Mouse (Mus musculus): ENCODE measurements around the gene Asic2. TPM values are rescaled to one million over a fixed set of nuclear protein-coding genes. Genes with fewer than 3 reads are reported as not detected.

Asic2 gene
- polyA plus RNA-seq, 1 experiment from 2014 or later, result 0.77 TPM

DNA sequence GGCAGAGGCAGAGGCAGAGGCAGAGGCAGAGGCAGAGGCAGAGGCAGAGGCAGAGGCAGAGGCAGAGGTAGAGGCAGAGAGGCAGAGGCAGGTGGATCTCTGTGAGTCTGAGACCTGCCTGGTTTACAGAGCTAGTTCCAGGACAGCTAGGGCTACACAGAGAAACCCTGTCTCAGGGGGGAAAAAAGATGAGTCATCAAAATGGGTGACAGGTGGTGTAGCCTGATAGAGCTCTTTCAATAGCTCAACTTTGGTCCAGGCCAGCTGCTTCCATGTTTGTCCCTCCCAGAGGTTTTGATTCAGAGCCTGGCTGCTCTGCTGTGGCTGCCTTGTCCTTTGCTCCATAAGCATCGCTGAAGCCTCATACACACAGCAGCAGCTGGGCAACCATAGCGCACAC lies 1063.7 kb downstream of the Asic2 start:
- Histone ChIP-seq H3K27ac (no peak overlapping the region), H3K4me1 (no peaks in the 10 kb centered on the region), H3K36me3 (no peaks in the 10 kb centered on the region), H3K27me3 (ENCODE audit: insufficient read depth, poor library complexity, severe bottlenecking) (no peaks in the 10 kb centered on the region), H3K9me3 (no peaks in the 10 kb centered on the region), H3K4me3 (no peak overlapping the region)
- 93% methylated on average over 2 of the region's 2 CpGs for WGBS
- DNase-seq (ENCODE audit: low spot score), result no peak

DNA sequence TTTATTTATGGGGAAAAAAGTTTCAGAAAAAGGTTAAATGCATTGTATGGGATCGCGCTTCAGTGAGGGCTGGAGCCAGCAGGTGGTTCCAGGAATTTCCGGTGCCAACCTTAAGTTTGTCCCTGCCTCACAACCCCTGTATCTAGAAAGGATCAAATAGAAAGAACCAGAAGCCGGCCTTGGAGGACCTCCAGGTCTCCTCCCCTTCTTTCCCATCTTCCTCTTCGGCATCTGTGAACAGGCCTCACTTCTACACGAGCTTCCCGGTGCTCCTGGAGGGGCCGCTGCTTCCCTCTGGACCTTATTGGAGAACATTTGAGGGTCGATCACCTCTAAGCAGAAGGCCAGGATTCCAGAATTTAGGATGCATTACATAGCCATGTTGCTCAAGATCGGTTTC lies 1064.8 kb downstream of the Asic2 start:
- Histone ChIP-seq H3K9me3 (no peaks in the 10 kb centered on the region), H3K27me3 (ENCODE audit: insufficient read depth, poor library complexity, severe bottlenecking) (no peaks in the 10 kb centered on the region), H3K4me3 (no peak overlapping the region), H3K4me1 (no peaks in the 10 kb centered on the region), H3K36me3 (no peaks in the 10 kb centered on the region), H3K27ac (no peak overlapping the region)
- no peak for DNase-seq (ENCODE audit: low spot score)
- WGBS, result 88% methylated on average over 10 of the region's 10 CpGs

DNA sequence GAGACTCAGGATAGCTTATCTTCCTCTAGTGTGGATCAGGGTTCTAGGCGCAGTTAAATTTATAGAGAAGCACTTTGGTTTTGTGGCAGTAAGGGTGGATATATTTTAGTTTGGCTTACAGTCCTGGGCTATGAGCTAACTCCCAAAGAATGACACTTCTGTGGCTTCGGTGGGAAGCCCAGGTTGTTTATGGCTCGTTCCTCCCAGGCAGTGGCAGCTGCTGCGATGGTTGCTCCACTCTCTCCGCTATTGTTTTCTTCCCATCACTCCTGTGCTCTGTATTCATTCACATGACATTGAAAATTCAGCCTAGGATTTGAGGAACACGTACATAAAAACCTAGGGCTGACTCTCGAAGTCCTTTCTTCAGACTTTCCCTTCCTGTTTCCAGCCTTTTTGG lies 1065.6 kb downstream of the Asic2 start:
- WGBS, result 77% methylated on average over 7 of the region's 7 CpGs
- H3K4me1 ChIP-seq, result no peaks in the 10 kb centered on the region
- no peak overlapping the region for H3K27ac ChIP-seq
- H3K9me3 ChIP-seq, result no peaks in the 10 kb centered on the region
- H3K27me3 ChIP-seq (ENCODE audit: insufficient read depth, poor library complexity, severe bottlenecking), result no peaks in the 10 kb centered on the region
- H3K36me3 ChIP-seq, result no peaks in the 10 kb centered on the region
- no peak overlapping the region for H3K4me3 ChIP-seq
- DNase-seq (ENCODE audit: low spot score), result no peak

DNA sequence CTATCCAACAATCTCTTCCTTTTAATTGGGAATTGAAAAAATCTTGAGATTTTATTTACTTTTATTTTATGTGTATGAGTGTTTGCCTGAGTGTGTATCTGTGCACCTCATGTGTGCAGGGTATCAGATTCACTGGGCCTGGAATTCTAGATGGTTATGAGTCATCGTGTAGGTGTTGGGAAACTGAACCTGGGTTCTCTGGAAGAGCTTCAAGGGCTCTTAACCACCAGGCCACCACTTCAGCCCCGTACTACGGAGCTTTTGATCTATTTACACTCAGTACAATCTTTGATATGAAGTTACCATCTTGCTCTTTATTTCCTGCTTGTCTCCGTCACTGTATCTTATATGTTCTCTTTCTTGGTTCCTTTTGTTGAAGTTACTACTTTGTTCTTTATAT lies 1067.7 kb downstream of the Asic2 start:
- Histone ChIP-seq H3K27me3 (ENCODE audit: insufficient read depth, poor library complexity, severe bottlenecking) (no peaks in the 10 kb centered on the region), H3K4me3 (no peak overlapping the region), H3K27ac (no peak overlapping the region), H3K36me3 (no peaks in the 10 kb centered on the region), H3K9me3 (no peaks in the 10 kb centered on the region), H3K4me1 (no peaks in the 10 kb centered on the region)
- DNase-seq (ENCODE audit: low spot score), result no peak
- WGBS, result 72% methylated on average over 4 of the region's 4 CpGs

DNA sequence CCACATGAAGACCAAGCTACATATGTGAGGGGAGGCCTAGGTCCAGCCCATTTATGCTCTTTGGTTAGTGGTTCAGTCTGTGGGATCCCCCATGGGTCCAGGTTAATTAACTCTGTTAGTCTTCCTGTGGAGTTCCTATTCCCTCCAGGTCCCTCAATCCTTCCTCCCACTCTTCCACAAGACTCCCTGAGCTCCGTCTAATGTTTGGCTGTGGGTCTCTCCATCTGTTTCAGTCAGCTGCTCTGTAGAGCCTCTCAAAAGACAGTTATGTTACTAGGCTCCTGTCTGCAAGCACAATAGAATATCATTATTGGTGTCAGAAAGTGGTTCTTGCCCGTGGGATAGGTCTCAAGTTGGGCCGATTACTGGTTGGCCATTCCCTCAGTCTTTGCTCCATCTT lies 1072.4 kb downstream of the Asic2 start:
- H3K4me3 ChIP-seq, result no peak overlapping the region
- no peaks in the 10 kb centered on the region for H3K36me3 ChIP-seq
- no peaks in the 10 kb centered on the region for H3K4me1 ChIP-seq
- no peak overlapping the region for H3K27ac ChIP-seq
- WGBS, result 81% methylated on average over 3 of the region's 3 CpGs
- H3K9me3 ChIP-seq, result no peaks in the 10 kb centered on the region
- H3K27me3 ChIP-seq (ENCODE audit: insufficient read depth, poor library complexity, severe bottlenecking), result peaks cover 15% of the 10 kb centered on the region; the same call in 1 of the 2 replicates
- no peak for DNase-seq (ENCODE audit: low spot score)

DNA sequence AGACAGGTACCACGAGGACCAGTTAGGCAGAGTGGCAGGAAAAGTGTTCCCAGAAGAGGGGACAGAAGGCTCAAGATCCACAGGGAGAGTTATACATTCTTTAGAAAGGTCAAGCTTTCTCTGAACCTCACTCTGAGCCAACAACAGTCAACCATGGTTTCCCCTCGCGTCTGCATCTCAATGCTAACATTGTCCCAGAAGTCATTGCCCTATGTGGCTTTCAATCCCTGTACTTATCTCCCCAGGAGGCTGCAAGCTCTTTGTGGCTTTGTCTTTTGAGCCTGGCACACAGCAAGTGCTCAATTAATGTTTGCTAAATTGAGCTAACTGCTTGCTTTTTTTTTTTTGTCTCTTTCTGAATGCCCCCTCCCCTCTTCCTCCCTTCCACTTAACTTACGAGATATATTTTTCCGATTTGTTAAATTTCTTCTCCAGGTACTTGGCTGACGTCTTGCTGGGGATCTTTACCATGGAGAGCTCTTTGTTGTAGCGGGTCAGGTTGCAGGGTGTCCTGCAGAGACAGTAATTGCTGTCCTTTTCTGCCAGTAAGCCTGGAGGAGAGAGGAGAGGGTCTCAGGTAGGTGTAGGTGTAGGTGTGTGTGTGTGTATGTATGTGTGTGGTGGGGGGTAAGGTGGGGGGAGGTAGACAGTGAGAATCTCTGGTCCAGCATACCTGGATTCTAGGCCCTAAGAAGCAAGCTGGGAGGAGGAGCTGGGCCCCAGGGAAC lies 1078.8 kb downstream of the Asic2 start:
- no peak for DNase-seq (ENCODE audit: low spot score)
- no peaks in the 10 kb centered on the region for H3K9me3 ChIP-seq
- H3K4me1 ChIP-seq, result no peaks in the 10 kb centered on the region
- H3K36me3 ChIP-seq, result no peaks in the 10 kb centered on the region
- no peak overlapping the region for H3K27ac ChIP-seq
- whole genome bisulfite sequencing, result 7% methylated on average over 7 of the region's 7 CpGs
- H3K27me3 ChIP-seq (ENCODE audit: insufficient read depth, poor library complexity, severe bottlenecking), result peaks cover 50% of the 10 kb centered on the region
- no peak overlapping the region for H3K4me3 ChIP-seq

DNA sequence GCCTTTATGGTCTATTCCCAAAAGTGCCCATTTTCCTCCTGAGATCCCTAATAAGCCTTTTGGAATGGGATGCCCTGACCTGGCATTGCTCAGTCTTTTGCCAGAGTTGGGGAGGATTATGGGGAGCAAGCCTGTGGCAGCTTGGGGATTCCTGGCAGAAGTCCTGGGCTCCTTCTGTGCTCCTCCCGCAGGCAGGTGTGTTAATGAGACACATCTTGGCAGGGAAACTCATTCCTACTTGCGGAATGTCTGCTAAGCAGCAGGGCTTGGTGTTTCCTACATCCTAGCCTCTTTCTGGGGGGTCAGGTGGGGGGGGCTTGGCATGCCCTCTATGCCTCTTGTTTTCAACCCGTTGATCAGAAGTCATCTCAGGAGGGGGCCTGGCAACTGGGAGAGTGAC lies 1081.2 kb downstream of the Asic2 start:
- Histone ChIP-seq H3K27ac (no peak overlapping the region), H3K4me3 (no peak overlapping the region), H3K9me3 (no peaks in the 10 kb centered on the region), H3K4me1 (no peaks in the 10 kb centered on the region), H3K36me3 (no peaks in the 10 kb centered on the region), H3K27me3 (ENCODE audit: insufficient read depth, poor library complexity, severe bottlenecking) (peaks cover 46% of the 10 kb centered on the region)
- WGBS, result 59% methylated on average over 3 of the region's 3 CpGs
- no peak for DNase-seq (ENCODE audit: low spot score)

DNA sequence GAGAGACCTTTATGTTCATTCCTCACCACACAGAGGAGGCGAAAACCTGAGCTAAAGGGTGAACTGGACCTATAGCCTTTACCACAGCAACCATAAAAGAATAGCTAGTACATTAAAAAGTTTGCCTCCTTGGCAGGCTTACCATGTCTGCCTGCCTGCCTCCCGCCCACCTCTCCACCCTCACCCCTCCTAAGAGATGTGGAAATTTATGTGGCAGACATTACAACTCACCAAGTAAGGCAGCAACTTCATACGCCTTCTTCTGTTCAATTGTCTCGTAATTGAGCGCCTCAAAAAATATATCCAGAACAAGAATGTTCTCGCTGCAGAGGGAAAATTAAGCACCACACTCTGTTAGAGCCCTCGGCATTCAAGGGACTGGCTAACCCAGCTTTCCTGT lies 1081.9 kb downstream of the Asic2 start:
- WGBS, result 74% methylated on average over 7 of the region's 7 CpGs
- DNase-seq (ENCODE audit: low spot score), result no peak
- Histone ChIP-seq H3K9me3 (no peaks in the 10 kb centered on the region), H3K27me3 (ENCODE audit: insufficient read depth, poor library complexity, severe bottlenecking) (peaks cover 40% of the 10 kb centered on the region), H3K27ac (no peak overlapping the region), H3K36me3 (no peaks in the 10 kb centered on the region), H3K4me1 (no peaks in the 10 kb centered on the region), H3K4me3 (no peak overlapping the region)

DNA sequence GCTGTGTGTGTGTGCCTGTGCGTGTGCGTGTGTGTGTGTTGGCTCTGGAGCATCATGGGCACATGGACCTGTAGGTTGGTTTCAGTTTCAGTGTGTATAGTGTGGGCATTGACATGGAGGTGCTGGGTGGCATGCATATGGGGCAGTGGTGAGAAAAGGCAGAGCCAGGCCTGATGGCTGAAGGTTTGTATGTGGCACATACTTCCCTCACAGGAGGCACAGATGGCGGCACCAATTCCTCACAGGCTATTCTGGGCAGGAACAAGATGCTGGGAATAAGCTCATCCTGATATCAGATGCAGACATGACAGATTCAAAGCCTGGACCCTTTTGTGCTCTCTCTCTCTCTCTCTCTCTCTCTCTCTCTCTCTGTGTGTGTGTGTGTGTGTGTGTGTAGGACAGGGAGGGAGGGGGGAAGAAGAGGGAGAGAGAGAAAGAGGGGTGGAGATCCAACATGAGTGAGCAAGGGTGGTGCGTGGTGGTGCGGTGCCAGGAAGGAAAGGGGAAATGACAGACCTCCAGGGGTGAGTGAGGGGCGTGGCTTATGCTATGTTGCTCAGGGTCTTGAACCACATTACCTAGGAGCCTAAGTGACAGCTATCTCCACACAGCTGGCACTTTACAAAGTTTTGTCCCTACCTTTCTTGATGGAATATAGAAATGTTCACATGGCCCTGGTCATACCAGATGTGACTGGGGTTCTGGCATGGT lies 1083.6 kb downstream of the Asic2 start:
- no peak for DNase-seq (ENCODE audit: low spot score)
- peaks cover 29% of the 10 kb centered on the region for H3K27me3 ChIP-seq (ENCODE audit: insufficient read depth, poor library complexity, severe bottlenecking)
- no peak overlapping the region for H3K4me3 ChIP-seq
- no peak overlapping the region for H3K27ac ChIP-seq
- H3K36me3 ChIP-seq, result no peaks in the 10 kb centered on the region
- no peaks in the 10 kb centered on the region for H3K4me1 ChIP-seq
- WGBS, result 80% methylated on average over 6 of the region's 6 CpGs
- no peaks in the 10 kb centered on the region for H3K9me3 ChIP-seq

DNA sequence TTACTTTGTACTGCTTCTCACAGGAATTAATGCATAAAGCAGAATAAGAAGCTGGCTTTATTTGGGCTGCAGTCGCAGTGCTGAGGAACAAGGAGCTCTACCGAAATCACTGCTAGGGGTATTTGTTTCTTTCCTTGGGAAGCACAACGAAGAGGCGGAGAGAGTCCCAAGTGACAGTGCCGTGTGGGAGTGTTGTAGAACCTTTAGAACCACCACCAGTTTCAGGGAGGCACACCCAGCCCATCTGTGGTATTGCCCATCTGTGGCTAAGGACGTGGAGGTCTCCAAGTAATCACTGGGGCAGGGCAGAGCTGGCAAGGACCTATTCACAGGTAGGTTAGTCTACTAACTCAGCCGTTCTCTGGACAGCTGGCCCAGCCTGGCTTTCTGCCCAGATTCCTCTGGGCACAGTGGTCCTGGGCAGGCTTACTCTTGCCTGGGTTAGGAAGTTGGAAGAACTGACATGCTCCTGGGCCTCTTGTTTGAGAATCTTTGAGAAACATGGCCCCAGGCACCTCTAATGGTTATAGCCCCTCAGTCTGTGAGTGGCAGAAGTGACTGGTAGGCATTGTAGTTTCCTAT lies 1085.9 kb downstream of the Asic2 start:
- DNase-seq (ENCODE audit: low spot score), result no peak
- WGBS, result 86% methylated on average over 7 of the region's 7 CpGs
- Histone ChIP-seq H3K27me3 (ENCODE audit: insufficient read depth, poor library complexity, severe bottlenecking) (peaks cover 8% of the 10 kb centered on the region), H3K36me3 (no peaks in the 10 kb centered on the region), H3K27ac (no peak overlapping the region), H3K4me3 (no peak overlapping the region), H3K4me1 (no peaks in the 10 kb centered on the region; the same call in 1 of the 2 replicates), H3K9me3 (no peaks in the 10 kb centered on the region)

DNA sequence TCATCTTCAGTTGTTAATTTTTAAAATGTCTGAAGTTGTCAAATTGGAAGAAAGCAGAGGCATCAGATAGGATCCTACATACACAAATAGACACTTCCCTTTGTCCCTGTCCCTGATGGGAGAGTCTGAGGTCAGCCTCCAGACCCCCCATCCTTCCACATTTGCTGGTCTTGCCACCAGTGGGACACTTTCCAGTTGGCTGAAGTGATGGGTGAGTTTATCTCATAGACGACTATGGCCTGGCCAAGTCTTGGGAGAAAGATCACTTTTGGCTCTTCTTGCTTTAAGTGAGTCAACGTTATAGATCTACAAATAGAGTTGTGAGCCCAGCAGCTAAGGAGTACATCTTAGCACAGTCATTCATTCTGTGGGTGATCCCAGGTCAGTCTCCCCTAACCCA lies 1090.2 kb downstream of the Asic2 start:
- Histone ChIP-seq H3K9me3 (no peaks in the 10 kb centered on the region), H3K27ac (no peak overlapping the region), H3K27me3 (ENCODE audit: insufficient read depth, poor library complexity, severe bottlenecking) (no peaks in the 10 kb centered on the region), H3K4me3 (no peak overlapping the region), H3K36me3 (no peaks in the 10 kb centered on the region), H3K4me1 (no peaks in the 10 kb centered on the region; the same call in 1 of the 2 replicates)
- 84% methylated on average over 2 of the region's 2 CpGs for WGBS
- DNase-seq (ENCODE audit: low spot score), result no peak

DNA sequence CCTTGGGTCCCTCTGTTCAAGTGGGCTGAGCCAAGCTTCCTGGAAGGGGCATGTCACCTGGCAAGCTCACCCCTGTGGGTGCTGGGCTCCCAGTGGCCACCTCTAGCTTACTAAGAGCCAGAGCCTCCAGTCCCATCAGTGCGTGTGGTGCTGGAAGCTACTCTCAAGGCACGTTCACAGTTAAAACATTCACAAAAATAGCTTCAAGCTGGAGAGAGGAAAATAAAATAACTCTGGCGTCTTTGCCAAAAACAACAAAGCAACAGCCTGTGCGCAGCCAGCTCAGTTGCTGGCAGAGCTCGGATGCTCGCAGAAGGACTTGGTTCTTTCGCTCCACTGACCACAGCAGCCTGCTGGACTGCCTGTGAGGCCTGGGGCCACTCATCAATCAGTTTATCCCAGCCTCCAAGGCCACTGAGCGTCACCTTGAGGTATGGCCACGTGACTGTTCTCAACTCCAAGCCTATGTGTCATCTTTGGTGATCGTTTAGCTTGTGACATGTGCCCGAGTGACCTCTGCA lies 1091.1 kb downstream of the Asic2 start:
- Histone ChIP-seq H3K4me3 (no peak overlapping the region), H3K27me3 (ENCODE audit: insufficient read depth, poor library complexity, severe bottlenecking) (no peaks in the 10 kb centered on the region), H3K27ac (no peak overlapping the region), H3K4me1 (peaks cover 8% of the 10 kb centered on the region; the same call in 1 of the 2 replicates), H3K36me3 (no peaks in the 10 kb centered on the region), H3K9me3 (no peaks in the 10 kb centered on the region)
- DNase-seq (ENCODE audit: low spot score), result no peak
- 59% methylated on average over 11 of the region's 11 CpGs for WGBS
